ENCODE assay signal across 8 mouse cellular contexts in genomic region chr12:27341871-27342690, GRCm38 (mm10). TPM values are rescaled to one million over a fixed set of nuclear protein-coding genes. Genes with fewer than 3 reads are reported as not detected.
A peak's percentile ranks its signal among the peaks of the same experiment; 100 is the strongest.
DNase-seq lines count a peak whose midpoint lies in the region; ATAC-seq and TF ChIP-seq lines count a peak whose summit lies in the region.

Gene Sox11, minus strand, starts transcription at chr12:27342574.

- peaks cover 13% of the 10 kb centered on the region; the same call in 1 of the 2 replicates for H3K36me3 ChIP-seq in forebrain, embryonic 12.5 days (replicated peaks)
- 0 out of 2 replicates have a peak, but pooled peaks cover 4% of the 10 kb centered on the region for H3K36me3 ChIP-seq in hindbrain, embryonic 11.5 days (ENCODE audit: control insufficient read depth, insufficient read depth, low read length)
- no peaks in the 10 kb centered on the region for H3K36me3 ChIP-seq in testis, adult 2 months (ENCODE audit: control insufficient read depth, insufficient read depth, low read length)

- DNase-seq in right cerebral cortex, adult 18-20 months: peak; percentile 49
- DNase-seq in right cerebral cortex, postnatal 10 days (ENCODE audit: low spot score in 2 of 2): no peak
- peak; percentile 79 for DNase-seq in hindbrain, embryonic 11.5 days (ENCODE audit: low spot score)
- DNase-seq in left cerebral cortex, adult 2 months (ENCODE audit: extremely low spot score in 1 of 2, low spot score in 2 of 2): peak; percentile 59 to 63
- peak; percentile 72 for DNase-seq in mesoderm, embryonic 11.5 days (ENCODE audit: low read depth, low spot score)

- peak within 1 kb of the TSS; percentile 71 for H3K4me2 ChIP-seq in forebrain, embryonic 12.5 days
- H3K4me2 ChIP-seq in hindbrain, embryonic 11.5 days (replicated peaks; ENCODE audit: low read depth, low read length): peak within 1 kb of the TSS; percentile 76

- peak; percentile 58 for ATAC-seq in forebrain, embryonic 12.5 days (ENCODE audit: low FRiP score)
- peak; percentile 58 for ATAC-seq in hindbrain, embryonic 11.5 days (ENCODE audit: low FRiP score)
- no peak for ATAC-seq in megakaryocyte, adult 5-6 weeks (ENCODE audit: poor library complexity, severe bottlenecking)

- no peak for TF ChIP-seq POLR2A in testis, adult 2 months (IDR thresholded peaks at IDR 0.05; ENCODE audit: control insufficient read depth, low read depth, low read length)

- no peak for TF ChIP-seq CTCF in left cerebral cortex, adult 2 months (IDR thresholded peaks at IDR 0.05)
- no peak for TF ChIP-seq CTCF in testis, adult 2 months (IDR thresholded peaks at IDR 0.05; ENCODE audit: control insufficient read depth, insufficient read depth, insufficient replicate concordance, low read depth, low read length)

- H3K27ac ChIP-seq in forebrain, embryonic 12.5 days: peak within 1 kb of the TSS; percentile 100
- peak within 1 kb of the TSS; percentile 100 for H3K27ac ChIP-seq in hindbrain, embryonic 11.5 days (ENCODE audit: low read depth, low read length)
- peak within 1 kb of the TSS; percentile 90 for H3K27ac ChIP-seq in left cerebral cortex, adult 2 months
- H3K27ac ChIP-seq in testis, adult 2 months (ENCODE audit: control insufficient read depth, insufficient read depth, low read depth, low read length): peak within 1 kb of the TSS; percentile 67; the same call in 1 of the 2 replicates

- intact Hi-C loops in left cerebral cortex, adult 2 months (cut with DNase I): loop anchor here (2.0 to 5.0 kb wide), 10 partner anchors 183 to 1075 kb away; no protein-coding TSS in a partner anchor

- H3K4me1 ChIP-seq in forebrain, embryonic 12.5 days: peaks cover 25% of the 10 kb centered on the region
- no peaks in the 10 kb centered on the region for H3K4me1 ChIP-seq in hindbrain, embryonic 11.5 days (replicated peaks; ENCODE audit: control insufficient read depth, insufficient read depth, low read length)
- peaks cover 24% of the 10 kb centered on the region for H3K4me1 ChIP-seq in testis, adult 2 months (ENCODE audit: control insufficient read depth, insufficient read depth, low read length)

- H3K27me3 ChIP-seq in forebrain, embryonic 12.5 days: no peaks in the 10 kb centered on the region
- H3K27me3 ChIP-seq in hindbrain, embryonic 11.5 days (ENCODE audit: control insufficient read depth, insufficient read depth, low read length): no peaks in the 10 kb centered on the region
- no peaks in the 10 kb centered on the region for H3K27me3 ChIP-seq in testis, adult 2 months (ENCODE audit: control insufficient read depth, insufficient read depth, low read length)

- no peaks in the 10 kb centered on the region for H3K9me3 ChIP-seq in forebrain, embryonic 12.5 days
- no peaks in the 10 kb centered on the region for H3K9me3 ChIP-seq in hindbrain, embryonic 11.5 days (ENCODE audit: control insufficient read depth, low read length)

- under 1% methylated on average over 69 of the region's 95 CpGs for WGBS in forebrain, embryonic 12.5 days
- WGBS in hindbrain, embryonic 11.5 days: under 1% methylated on average over 83 of the region's 95 CpGs

- H3K4me3 ChIP-seq in forebrain, embryonic 12.5 days (replicated peaks): peak within 1 kb of the TSS; percentile 100
- H3K4me3 ChIP-seq in hindbrain, embryonic 11.5 days (ENCODE audit: low read depth, low read length): peak within 1 kb of the TSS; percentile 100
- H3K4me3 ChIP-seq in left cerebral cortex, adult 2 months: peak within 1 kb of the TSS; percentile 51
- H3K4me3 ChIP-seq in testis, adult 2 months (ENCODE audit: control insufficient read depth, low read depth, low read length): peak within 1 kb of the TSS; percentile 67

- H3K9ac ChIP-seq in forebrain, embryonic 12.5 days: peak within 1 kb of the TSS; percentile 100
- peak within 1 kb of the TSS; percentile 100 for H3K9ac ChIP-seq in hindbrain, embryonic 11.5 days (ENCODE audit: low read depth, low read length)

RNA-seq across cellular contexts. Expression of gene Sox11, which starts in this region (rescaled TPM):
- polyA plus RNA-seq in forebrain, embryonic 12.5 days (2016; fragmentation: Nextera tagmentation; extraction: Ambion mirVana): 701 and 760 TPM in 2 replicates
- polyA plus RNA-seq in hindbrain, embryonic 11.5 days (2014; fragmentation: Nextera tagmentation; extraction: Ambion mirVana): 728 and 786 TPM in 2 replicates
- 10 to 100 TPM; 14.4 to 19.6 TPM for total RNA-seq in left cerebral cortex, adult 2 months (2021)
- polyA plus RNA-seq in testis, adult 2 months (2012; rRNA removed): 0.20 and 0.21 TPM in 2 replicates
- not detected in 2 replicates for total RNA-seq in megakaryocyte, adult 5-6 weeks (2015)
- total RNA-seq in megakaryocyte, adult 5-6 weeks (2017): not detected in 2 replicates

Comparison
In these comparisons a context has a peak if more than half of its experiments do, and no peak if none do; other contexts are left out.
1. RNA of gene Sox11 (total RNA-seq): 14.4 to 19.6 TPM in left cerebral cortex, adult 2 months; not detected in megakaryocyte, adult 5-6 weeks; every median in the first group is over 10 times any median in the second.
2. RNA of gene Sox11 (polyA plus RNA-seq): 728 to 786 TPM in hindbrain, embryonic 11.5 days and 701 to 760 TPM in forebrain, embryonic 12.5 days; 0.20 to 0.21 TPM in testis, adult 2 months; every median in the first group is over 100 times any median in the second.
3. DNase-seq: peak in right cerebral cortex, adult 18-20 months (single experiment), hindbrain, embryonic 11.5 days (single experiment), left cerebral cortex, adult 2 months (2 of 2) and mesoderm, embryonic 11.5 days (single experiment); none in right cerebral cortex, postnatal 10 days (0 of 2).
4. Peak in every context shown above with its lines, with median percentiles within 50 percentile points of each other: H3K27ac ChIP-seq and H3K4me3 ChIP-seq.